Mouse (Mus musculus) thymus, adult 18-20 months (tissue): ENCODE data around the gene Slf2.
A peak's percentile ranks its signal among the peaks of the same experiment; 100 is the strongest.

ENCODE experiments used
- DNase-seq, 2 experiments: peaks; one replicate each; pipeline ENCODE4 v3.0.0; 2022; ENCODE audit warnings: mixed read lengths in 2 of 2

The Slf2 gene

DNA sequence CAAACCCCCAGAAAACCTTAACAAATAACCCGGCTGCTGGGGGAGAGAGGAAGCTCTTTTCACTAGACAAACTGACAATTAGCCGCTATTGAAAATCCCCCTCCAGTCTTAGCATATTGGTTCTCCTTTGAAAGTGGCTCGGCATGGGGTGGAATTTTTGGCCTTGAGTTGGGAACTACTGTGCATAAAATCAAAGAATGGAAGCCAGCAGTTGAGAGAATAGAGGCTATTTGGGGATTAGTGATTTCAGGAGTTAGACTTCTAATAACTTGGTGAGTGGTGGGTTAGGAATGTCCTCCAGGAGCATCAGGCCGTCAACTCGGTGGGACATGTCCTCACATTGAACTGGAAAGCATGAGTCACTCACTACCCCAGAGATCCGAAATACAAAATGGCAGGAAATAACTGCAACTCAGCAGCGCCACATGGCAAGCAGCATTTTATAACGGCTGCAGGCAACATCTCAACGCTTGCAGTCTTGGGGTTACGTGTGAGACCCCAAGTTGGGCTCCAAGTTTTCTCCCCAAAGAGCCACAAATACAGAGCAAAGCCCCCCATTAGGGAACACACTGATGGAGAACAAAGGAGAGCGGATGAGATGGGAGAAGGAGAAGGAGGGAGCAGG lies 22.0 kb upstream of the Slf2 start:
- no peak for DNase-seq

DNA sequence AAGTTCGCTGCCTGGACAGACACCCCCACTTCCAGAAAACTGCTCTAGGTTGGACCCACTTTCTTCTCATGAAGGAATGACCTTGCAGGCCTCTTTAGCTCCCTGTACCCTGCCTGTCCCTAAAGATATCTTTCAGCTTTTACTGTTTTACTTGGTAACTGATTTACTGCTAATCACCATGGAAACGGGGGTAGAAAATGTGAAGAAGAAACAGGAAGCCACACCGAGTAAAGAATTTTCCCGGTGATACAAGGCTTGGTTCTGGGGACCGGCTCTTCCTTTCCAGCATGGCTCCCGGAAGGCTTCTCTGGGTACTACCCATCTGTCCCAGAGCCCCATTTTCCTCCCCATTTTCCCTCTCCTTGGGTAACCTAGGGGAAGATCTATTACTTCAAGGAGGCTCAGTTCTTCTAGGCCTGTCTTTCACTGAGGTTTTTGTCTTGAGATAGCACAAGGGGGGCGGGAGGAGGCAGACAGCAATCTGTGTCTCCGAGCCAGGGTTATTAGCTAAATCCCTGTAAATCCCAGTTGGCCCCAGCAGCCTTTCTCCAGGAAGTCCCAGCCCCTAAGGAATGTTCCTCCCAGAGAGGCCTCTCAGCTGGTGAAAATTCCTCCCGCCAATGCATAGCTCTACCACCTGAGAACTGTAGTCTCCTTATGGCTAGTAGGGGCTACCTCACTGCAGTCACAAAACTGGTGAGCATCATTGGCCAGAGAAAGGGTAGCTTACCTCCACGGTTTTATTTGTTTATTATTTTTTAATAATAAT lies 16.3 kb upstream of the Slf2 start:
- no peak for DNase-seq

DNA sequence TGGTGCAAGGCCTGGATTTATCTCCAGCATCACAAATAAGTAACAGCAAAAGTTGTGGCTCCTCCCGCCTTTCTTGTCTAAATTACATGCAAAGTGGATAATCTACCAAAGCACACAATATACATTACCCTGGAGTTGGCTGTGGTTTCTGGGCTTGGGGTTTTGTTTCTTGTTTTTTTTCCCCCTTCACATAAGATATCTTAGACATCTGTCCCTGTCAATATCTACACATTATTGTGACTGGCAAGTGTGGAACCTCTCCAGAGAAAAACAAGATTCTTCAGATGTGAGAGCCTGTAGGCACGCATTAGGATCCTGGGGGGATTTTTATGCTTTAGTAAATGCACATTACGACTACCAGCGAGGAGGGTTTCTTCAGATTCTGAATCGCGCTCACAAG lies 12.8 kb upstream of the Slf2 start:
- DNase-seq: no peak

DNA sequence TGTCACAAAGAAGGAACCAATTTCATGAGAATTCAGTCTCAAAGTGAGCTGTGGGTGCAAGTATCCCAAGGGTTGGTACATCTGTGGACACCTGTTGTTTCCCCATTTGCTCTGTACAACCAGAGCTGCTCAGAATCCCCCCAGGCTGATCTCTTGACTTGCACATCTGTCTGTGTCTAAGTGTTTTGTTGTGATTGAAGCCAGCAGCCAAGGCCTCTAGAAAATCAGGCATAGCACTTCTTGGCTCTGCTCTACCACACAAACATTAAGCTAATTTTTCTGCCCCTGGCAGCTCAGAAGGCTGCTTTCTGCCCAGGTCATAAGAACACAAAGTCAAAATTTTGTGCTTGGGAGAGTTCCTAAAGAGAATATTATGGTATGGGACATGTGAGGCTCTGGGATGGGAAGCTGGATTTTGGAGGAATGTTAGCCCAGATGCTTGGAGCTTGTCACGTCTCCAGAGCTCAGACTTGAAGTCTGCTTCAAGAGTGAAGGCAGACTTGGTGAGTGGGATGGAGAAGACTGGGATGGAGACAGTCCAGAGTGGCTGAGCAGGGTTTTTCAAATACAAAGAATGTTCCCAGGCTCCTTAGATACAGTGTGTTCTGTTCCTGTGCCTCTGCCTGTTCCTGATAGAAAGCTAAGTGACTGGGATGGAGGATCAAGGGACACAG lies 9.3 kb upstream of the Slf2 start:
- DNase-seq: no peak

DNA sequence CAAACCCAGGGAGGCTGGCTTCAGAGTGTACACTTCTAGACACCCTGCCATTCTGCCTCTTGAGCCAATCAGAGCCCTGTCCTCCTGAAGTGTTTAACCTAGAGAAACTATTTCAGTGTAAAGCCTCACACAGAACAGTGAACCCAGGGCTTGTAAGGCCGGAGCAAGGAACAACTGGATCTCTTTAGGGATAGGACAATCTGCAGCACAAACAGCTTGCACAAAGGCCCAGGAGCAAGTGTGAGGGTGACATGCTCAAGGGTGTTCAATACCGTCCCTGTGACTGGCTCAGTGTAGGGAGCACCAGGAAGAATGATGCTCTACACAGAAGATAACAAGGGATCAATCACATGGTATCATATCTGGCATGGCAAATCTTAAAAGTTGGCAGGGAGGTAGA lies 8.4 kb upstream of the Slf2 start:
- no peak for DNase-seq

DNA sequence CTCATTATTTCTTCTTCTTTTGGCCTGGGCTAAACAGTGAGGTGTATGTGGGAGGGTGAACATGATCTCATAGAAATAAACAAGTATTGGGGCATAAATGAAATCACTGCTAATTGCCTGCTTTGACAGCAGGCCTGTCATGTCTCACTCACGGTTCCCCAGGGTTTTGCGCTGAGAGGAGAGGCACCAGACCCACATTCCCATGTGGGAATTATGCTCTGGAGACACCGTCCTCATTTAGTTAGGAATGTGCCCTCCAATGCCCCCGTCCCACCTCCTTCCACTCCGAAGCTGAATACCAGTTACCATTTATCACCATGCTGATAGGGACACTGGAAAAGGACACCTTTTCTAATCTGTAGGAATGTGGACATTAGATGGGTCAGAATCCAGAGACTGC lies 6.3 kb upstream of the Slf2 start:
- DNase-seq: no peak

DNA sequence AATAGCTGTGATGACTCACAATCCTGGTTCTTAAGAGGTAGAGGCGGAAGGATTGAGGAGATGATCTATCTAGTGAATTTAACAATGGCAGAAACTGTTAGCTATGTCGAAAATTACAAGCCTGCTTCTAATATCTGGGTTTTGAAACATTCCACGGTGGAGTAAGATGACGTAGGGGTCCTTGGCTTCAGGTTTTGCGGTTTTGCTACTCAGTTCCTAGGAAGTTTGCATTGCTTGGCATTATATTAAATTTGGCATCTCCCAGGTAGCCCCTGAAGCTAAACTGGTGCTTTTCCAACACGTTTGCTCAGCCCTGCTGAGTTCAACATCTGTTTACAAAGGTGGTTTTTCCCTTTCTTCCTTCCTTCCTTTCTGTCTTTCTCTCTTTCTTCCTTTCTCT lies 4.2 kb upstream of the Slf2 start:
- no peak for DNase-seq

DNA sequence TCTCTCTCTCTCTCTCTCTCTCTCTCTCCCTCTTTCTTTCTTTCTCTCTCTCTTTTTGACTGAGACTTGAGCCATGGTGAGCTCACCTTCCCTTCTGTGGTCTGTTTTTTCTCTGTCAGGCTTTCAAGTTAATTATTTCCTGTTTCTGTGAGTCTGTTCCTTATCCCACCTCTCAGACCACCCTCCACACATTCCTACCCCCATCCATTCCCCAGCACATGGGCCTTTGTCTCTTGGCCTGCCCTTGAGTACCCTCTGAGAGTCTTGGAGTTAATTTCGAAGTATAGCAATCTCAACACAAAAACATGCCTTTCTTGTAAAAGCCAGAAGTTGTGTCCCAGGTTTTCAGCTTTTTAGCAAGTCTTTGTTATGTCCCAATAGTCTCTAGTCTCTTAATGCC lies 3.7 kb upstream of the Slf2 start:
- no peak for DNase-seq

DNA sequence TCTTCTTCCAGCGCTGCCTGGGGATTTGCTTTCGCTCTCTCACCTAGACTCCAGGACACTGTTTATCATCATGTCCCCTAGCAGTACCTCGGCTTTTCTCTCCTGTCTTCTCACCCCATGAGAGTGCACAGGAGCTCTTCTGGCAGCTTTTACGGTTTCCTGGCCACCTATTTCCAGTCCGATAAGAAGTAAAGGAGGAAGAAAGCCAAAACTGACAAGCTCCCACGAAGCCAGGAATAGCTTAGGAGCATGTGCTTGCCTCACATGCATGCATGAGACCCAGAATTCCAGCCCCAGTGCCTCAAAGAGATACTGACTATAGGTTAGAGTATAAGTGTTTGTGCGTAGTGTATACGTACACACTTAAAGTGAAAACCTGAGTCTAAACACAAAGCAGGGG lies 2.8 kb upstream of the Slf2 start:
- DNase-seq: no peak

DNA sequence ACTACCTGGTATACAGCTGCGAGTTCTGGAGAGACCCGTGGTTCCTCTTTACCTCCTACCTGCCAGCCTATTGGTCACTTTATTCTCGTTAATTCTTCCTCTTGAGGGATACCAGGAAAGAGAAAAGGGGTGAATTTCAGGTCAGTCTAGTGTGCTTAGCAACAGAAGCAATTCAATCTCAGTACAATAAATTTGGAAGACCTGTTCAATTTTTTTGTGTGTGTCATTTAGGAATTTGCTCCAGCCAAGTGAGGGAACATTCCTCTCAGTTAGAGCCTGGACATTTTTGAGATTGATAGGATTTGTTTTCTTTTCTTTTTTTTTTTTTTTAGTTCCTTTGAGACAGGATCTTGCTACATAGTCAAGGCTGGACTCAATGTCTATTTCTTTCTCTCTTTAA lies 1.7 kb upstream of the Slf2 start:
- DNase-seq: no peak

DNA sequence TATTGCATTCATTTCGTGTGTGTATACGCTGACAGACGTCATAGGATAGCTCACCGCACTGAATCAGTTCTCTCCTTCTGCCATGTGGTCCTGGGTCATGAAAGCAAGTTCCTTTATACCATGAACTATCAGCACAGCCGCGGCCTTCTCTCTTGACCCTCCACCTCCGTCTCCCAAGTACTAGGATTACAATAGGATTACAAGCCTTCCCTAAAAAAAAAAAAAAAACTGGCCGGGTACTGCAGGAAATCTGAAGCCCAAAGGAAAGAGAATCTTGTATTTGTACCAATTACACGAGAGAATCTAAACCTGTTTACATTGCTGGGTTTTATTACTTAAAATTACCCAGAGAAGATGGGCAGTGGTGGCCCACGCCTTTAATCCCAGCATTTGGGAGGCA lies 1.3 kb upstream of the Slf2 start:
- no peak for DNase-seq

DNA sequence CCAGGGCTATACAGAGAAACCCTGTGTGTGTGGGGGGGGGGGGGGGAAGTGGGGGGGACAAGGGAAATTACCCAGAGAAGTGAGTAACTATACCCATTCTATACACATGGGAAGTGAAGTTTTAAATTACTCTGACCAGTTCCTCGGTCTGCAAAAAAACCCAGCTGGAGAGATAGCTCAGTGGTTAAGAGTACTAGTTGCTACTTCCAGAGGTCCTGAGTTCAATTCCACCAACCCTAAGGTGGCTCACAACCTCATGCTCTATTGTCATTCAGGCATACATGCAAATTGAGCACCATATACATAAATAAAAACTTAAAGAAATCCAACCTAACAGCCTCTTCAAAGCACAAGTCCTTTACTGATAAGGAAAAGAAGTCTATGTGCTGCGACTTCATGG lies 829 bp upstream of the Slf2 start:
- DNase-seq: no peak

DNA sequence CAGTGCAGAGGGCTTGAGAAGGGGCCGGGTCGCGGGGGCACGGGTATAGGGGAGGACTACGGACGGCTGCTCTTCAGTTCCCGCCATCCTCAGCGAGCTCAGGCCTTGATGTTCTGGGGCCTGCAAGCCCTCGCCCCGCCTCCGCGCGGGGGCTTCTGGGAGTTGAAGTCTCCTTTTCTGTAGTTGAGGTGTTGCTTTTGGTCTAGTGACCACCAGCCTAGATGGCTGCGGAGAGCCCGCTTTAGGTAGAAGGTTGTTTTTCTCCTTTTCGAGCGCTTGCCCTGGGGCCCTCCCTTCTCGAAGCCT lies 456 bp downstream of the Slf2 start:
- peak; percentile 80 to 85 for DNase-seq

DNA sequence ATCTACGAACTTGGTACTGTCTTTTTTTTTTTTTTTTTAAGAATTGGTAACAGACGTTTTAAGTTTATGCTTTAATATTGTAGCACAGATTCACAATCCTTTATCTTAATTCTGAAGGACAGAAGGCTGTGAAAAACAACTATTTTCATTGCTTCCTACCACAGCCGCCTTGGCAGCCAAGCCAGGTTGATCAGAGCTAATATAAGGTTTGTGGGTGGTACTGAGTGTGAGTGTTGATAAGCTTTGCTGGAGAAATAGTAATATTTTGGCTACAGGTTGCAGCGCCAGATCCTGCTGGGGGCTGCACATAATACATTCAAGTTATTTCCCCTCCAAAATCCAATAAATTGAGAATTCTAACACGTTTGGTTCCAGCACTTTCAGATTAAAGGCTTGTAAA lies 1.1 kb downstream of the Slf2 start:
- DNase-seq: no peak

DNA sequence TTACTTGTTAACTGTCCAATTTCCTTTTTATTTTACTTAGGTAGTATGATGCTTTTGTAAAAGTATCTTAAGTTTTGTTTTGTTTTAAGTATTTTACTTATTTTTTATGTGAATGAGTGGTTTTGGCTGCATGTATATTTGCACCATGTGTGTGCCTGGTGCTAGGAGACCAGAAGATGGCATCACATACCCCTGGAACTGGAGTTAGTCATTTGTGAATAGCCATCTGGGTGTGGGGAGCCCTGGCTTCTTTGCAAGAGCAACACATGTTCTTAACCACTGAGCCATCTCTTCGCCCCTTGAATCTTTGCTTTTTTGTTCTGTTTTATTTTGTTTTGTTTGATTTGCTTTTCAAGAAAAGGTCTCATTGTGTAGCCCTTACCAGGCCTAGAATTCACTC lies 2.2 kb downstream of the Slf2 start:
- no peak for DNase-seq

DNA sequence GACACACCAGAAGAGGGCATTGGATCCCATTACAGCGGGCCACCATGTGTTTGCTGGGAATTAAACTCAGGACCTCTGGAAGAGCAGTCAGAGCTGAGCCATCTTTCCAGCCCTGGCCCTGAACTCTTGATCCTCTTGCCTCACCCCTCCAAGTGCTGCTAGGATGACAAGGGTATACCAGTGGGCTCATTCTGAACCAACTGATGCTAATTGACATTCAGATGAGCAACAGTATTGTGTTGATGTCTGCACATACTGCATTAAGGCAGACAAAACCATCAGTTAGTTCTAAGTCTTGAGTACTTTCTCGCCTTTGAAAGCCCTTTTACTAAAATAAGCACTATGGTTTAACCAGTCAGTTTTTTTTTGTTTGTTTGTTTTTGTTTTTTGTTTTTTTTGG lies 28.7 kb downstream of the Slf2 start:
- no peak for DNase-seq

DNA sequence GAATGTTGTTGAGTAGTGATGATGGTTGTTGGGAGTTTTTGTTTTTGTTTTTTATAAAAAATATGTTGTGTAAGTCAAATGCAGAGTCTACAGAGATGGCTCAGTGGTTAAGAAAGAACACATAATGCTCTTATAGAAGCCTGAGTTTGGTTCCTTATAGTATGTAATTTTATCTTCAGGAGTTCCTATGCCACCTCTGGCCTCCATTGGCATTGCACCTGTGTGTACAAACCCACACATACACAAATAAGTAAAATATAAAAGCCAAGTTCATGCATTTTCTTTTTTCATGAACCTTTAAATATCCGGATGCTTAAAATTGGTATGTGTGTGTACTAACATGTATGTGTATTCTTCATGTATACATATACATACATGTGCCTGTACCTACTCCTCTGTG lies 35.0 kb downstream of the Slf2 start:
- DNase-seq: no peak

DNA sequence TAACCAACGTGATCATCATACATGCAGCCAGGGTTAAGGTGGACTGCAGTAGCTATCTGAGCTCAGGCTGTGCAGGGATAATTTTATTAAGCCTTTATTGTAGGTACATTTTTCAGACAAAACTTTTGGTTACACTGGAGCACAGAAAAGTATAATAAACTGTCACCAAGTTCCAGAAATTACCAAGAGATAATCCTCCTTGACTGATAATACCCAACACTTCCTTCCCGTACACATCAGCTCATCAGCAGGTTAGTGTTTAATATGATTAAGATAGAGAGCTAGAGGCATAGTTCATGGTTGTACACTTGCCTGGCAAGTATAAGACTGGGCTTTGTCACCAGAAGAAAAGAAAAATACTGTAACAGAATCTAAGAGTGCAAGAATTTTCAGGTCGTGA lies 37.4 kb downstream of the Slf2 start:
- DNase-seq: no peak

DNA sequence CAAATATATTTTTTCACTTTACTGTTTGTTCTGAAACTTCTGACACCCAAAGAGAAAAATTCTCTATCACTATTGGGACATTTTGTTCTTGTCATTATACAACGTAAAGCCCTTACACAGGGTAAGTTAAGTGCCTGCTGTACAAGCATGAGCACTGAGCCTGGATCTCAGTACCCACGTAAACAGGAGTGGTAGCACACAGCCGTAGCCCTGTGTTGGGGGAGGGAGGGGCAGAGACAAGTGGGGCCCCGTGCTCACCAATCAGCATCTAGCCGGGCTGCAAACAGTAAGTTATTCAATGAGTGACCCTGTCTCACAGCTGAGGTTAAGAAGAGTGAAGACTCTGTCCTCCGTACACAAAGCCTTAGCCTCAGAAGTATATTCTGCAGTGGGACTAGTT lies 45.7 kb downstream of the Slf2 start:
- DNase-seq: no peak

DNA sequence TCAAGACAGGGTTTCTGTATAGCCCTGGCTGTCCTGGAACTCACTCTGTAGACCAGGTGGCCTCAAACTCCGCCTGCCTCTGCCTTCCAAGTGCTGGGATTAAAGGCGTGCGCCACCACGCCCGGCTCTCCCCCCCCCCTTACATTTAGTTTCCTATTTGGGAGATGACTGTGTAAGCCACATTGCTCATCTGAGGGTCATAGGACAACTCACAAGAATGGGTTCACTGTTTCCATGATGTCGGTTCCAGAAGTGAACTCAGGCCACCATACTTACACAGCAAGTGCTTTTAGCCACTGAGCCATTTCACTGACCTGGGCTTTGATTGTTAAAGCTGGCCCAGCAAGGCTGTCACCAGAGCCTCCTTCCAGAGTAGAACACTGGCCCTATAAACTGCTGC lies 46.2 kb downstream of the Slf2 start:
- no peak for DNase-seq

DNA sequence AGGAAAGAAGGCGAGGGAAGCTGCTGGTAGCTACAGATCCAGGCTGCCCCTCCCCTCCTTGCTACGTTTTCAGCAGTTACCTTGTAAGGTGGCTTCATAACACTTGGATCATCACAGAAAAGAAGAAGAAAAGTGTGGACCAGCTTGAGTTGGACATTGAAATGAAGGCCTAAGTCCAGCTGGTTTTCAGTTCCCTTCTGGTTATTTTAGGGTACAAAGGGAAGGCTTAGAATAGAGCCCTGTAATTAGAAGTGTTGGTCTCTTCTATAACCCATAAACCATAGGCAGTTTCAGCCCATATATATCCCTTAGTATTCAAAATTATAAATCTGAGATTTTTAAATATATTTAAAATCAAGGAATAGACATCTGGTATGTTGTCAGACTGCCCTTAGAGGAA lies 49.8 kb downstream of the Slf2 start:
- no peak for DNase-seq

DNA sequence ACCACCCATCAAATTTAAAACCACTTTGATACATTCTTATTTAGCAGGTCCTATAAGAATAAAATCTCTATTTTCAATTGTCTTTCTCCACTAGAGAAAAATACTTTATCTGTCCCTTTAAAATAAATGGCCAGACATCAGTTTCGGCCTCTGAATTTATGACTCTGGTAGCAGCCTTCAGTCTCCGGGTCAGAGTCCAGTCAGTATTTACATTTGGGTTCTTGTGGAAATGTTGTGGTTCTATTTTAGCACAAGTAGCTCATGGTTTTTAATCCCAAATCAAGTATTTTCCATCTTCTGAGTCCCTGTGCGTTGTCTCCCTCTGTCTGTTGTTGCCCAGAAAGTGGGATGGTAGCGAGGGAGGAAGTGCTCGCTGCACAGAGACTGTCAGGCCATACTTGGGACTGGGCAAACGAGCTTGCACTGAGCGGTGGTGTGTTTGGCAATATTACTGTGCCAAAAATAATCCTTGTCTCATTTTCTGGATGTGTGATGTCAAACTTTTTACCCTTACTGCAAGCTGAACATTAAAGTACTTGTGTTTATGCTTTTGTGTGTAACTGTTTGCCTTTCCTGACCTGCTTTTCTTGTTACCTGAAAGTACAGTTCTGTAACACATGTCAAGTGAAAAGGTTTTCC lies 51.6 kb downstream of the Slf2 start:
- DNase-seq: no peak

DNA sequence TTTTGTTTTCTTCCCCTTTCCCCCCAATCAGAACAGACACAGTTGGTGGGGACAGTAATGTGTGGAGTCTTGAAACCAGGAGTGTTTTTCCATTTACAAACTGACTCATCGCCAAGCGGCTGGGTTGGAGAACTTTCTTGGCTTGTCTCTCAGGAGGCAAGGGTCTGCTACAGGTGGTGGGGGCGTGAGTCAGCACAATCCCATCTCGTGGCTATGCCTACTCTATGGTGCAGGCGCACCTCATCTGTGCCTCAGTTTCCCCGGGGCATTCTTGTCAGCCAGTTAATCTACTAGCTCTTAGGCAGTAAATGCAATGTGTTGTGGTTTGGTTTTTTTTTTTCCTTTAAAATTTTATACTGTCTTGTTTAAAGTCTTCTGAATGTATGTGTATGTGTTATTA lies 52.4 kb downstream of the Slf2 start:
- DNase-seq: no peak

DNA sequence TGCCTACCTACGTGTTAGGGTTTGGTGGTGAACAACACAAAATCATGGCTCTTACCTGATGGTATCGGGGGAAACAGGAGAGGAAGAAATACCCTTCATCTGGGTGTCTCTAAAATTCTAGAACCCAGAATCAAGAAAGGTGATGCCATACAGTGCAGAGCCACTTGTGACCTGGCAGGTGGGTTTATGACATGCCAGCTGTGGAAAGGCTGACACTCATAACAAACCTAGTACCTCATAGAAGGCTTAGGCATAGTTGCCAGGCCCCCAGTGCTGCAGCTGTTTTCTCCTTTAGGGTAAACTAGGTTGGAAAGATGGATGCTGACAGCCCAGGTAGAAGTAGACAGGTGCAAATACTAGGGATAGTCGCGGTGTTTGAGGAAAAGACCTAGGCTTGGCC lies 53.5 kb downstream of the Slf2 start:
- DNase-seq: no peak
